Mouse (Mus musculus) liver, postnatal 0 days (tissue): ENCODE measurements around the gene 4933424G06Rik. TPM values are rescaled to one million over a fixed set of nuclear protein-coding genes. Genes with fewer than 3 reads are reported as not detected.
A peak's percentile ranks its signal among the peaks of the same experiment; 100 is the strongest.
"Not testable (repeated sequence)": the region's sequence is repeated elsewhere in the genome, so short reads cannot be mapped to it uniquely, and the experiment has no call there.

ENCODE experiments used
- ATAC-seq: fragments of 200-750 bp; cut with Nextera tagmentation; 2 replicates; pipeline ENCODE4 v1.8.0; 2017; ENCODE audit warnings: mild to moderate bottlenecking, moderate library complexity
- DNase-seq: peaks from one replicate; pipeline ENCODE4 v3.0.0-alpha.2; 2016
- H3K27ac ChIP-seq: fragments of 300-500 bp; sonication (generic); 2 replicates; pipeline ENCODE4 v1.5.1; 2014; ENCODE audit warnings: antibody characterized with exemption, moderate library complexity, mild to moderate bottlenecking, low read depth
- H3K27me3 ChIP-seq: fragments of 300-500 bp; sonication (generic); 2 replicates; pipeline ENCODE4 v1.6.1; 2014; ENCODE audit warnings: low read length, control low read depth, mixed read lengths; ENCODE audit not compliant: insufficient read depth
- H3K36me3 ChIP-seq: fragments of 300-500 bp; sonication (generic); replicated peaks from 2 replicates; pipeline ENCODE4 v1.6.1; 2014; ENCODE audit warnings: mild to moderate bottlenecking, control low read depth, low read length, moderate library complexity, mixed read lengths; ENCODE audit not compliant: insufficient read depth
- H3K4me1 ChIP-seq: fragments of 300-500 bp; sonication (generic); 2 replicates; pipeline ENCODE4 v1.6.1; 2014; ENCODE audit warnings: antibody characterized with exemption, mild to moderate bottlenecking, control low read depth; ENCODE audit not compliant: insufficient read depth
- H3K4me2 ChIP-seq: fragments of 300-500 bp; sonication (generic); 2 replicates; pipeline ENCODE4 v1.6.1; 2014; ENCODE audit warnings: low read depth, mild to moderate bottlenecking, low read length, moderate library complexity, mixed read lengths
- H3K4me3 ChIP-seq: fragments of 300-500 bp; sonication (generic); 2 replicates; pipeline ENCODE4 v1.5.1; 2014; ENCODE audit warnings: low read depth, low read length
- H3K9ac ChIP-seq: fragments of 300-500 bp; sonication (generic); replicated peaks from 2 replicates; pipeline ENCODE4 v1.6.1; 2014; ENCODE audit warnings: mild to moderate bottlenecking, moderate library complexity
- H3K9me3 ChIP-seq: fragments of 300-500 bp; sonication (generic); 2 replicates; pipeline ENCODE4 v1.6.1; 2016; ENCODE audit warnings: mild to moderate bottlenecking, control low read depth, low read length, mixed read lengths
- CTCF ChIP-seq: sonication (generic); IDR thresholded peaks from 2 replicates; pipeline ENCODE4 v1.5.1; 2016; ENCODE audit warnings: antibody characterized with exemption, low read depth
- EP300 ChIP-seq: IDR thresholded peaks from 2 replicates; pipeline ENCODE4 v1.6.1; 2016; ENCODE audit warnings: antibody characterized with exemption, low read depth, mild to moderate bottlenecking
- WGBS: fragments of 180-500 bp; shearing (Covaris S2); extraction: QIAGEN DNeasy Blood & Tissue Kit; methylation state at CpG from one replicate; pipeline ENCODE4 v1.1.7; 2014; ENCODE audit not compliant: insufficient replicate concordance; 5-methylcytosine and 5-hydroxymethylcytosine counted together
- polyA plus RNA-seq: library from polyadenylated mRNA; unstranded; fragments of >200 nt; fragmentation: Nextera tagmentation; extraction: Ambion mirVana; gene quantifications from 2 replicates; pipeline ENCODE4 v1.2.1, GENCODE M21; 2015

The 4933424G06Rik gene
- polyA plus RNA-seq: not detected in 2 replicates

- no peaks in the 10 kb centered on the region for H3K27me3 ChIP-seq
- no peaks in the 10 kb centered on the region for H3K9me3 ChIP-seq
- DNase-seq (peak; percentile 98), ATAC-seq (peak; percentile 99)
- TF ChIP-seq EP300 (no peak), CTCF (0 out of 2 replicates have a peak, but pooled peaks have one; percentile 1)
- 2% methylated on average over 26 of the region's 29 CpGs for WGBS
- peaks cover 20% of the 10 kb centered on the region for H3K36me3 ChIP-seq
- H3K27ac ChIP-seq: peak within 1 kb of the TSS; percentile 86
- H3K4me2 ChIP-seq: peak within 1 kb of the TSS; percentile 94
- H3K4me3 ChIP-seq: peak within 1 kb of the TSS; percentile 92
- peak within 1 kb of the TSS; percentile 90 for H3K9ac ChIP-seq
- H3K4me1 ChIP-seq: peaks cover 13% of the 10 kb centered on the region
These were observed at the start of gene 4933424G06Rik for GRCm38 (mm10) chr1:36709854-36710280. 4933424G06Rik (plus strand) TSS chr1:36710149.

GRCm38 (mm10) chr1:36664457-36664856 is 45.5 kb upstream of the 4933424G06Rik start:
- H3K9ac ChIP-seq: no peak overlapping the region
- no peak overlapping the region for H3K4me2 ChIP-seq
- no peaks in the 10 kb centered on the region for H3K9me3 ChIP-seq
- H3K36me3 ChIP-seq: no peaks in the 10 kb centered on the region
- H3K4me1 ChIP-seq: no peaks in the 10 kb centered on the region
- H3K27me3 ChIP-seq: no peaks in the 10 kb centered on the region
- 46% methylated on average over 4 of the region's 4 CpGs for WGBS
- no peak for DNase-seq
- no peak overlapping the region for H3K4me3 ChIP-seq
- no peak for ATAC-seq
- TF ChIP-seq CTCF: peak; percentile 58
- no peak for TF ChIP-seq EP300
- no peak overlapping the region for H3K27ac ChIP-seq

GRCm38 (mm10) chr1:36665165-36665723 is 44.7 kb upstream of the 4933424G06Rik start:
- ATAC-seq: no peak
- WGBS: 79% methylated on average over 11 of the region's 11 CpGs
- Histone ChIP-seq H3K4me2 (no peak overlapping the region), H3K9me3 (no peaks in the 10 kb centered on the region), H3K36me3 (no peaks in the 10 kb centered on the region), H3K4me3 (no peak overlapping the region), H3K9ac (no peak overlapping the region), H3K27me3 (no peaks in the 10 kb centered on the region), H3K4me1 (no peaks in the 10 kb centered on the region), H3K27ac (no peak overlapping the region)
- DNase-seq: no peak
- TF ChIP-seq EP300 (no peak), CTCF (no peak)

GRCm38 (mm10) chr1:36665934-36666333 is 44.0 kb upstream of the 4933424G06Rik start:
- H3K27me3 ChIP-seq: no peaks in the 10 kb centered on the region
- H3K4me3 ChIP-seq: no peak overlapping the region
- no peak overlapping the region for H3K4me2 ChIP-seq
- H3K4me1 ChIP-seq: no peaks in the 10 kb centered on the region
- no peaks in the 10 kb centered on the region for H3K9me3 ChIP-seq
- no peaks in the 10 kb centered on the region for H3K36me3 ChIP-seq
- DNase-seq: no peak
- ATAC-seq: no peak
- H3K9ac ChIP-seq: no peak overlapping the region
- no peak overlapping the region for H3K27ac ChIP-seq
- WGBS: 67% methylated on average over 4 of the region's 4 CpGs
- no peak for TF ChIP-seq CTCF
- no peak for TF ChIP-seq EP300

- ATAC-seq, H3K36me3 ChIP-seq, H3K9ac ChIP-seq, H3K9me3 ChIP-seq, H3K4me2 ChIP-seq, H3K27me3 ChIP-seq, H3K4me1 ChIP-seq, DNase-seq, H3K27ac ChIP-seq, H3K4me3 ChIP-seq: not testable (repeated sequence)
- WGBS: 63% methylated on average over 3 of the region's 4 CpGs
These were observed 41.9 kb upstream of the 4933424G06Rik start for GRCm38 (mm10) chr1:36668007-36668406.

GRCm38 (mm10) chr1:36670256-36670655 is 39.7 kb upstream of the 4933424G06Rik start:
- DNase-seq (no peak), ATAC-seq (peak; percentile 36; the same call in 1 of the 2 replicates)
- H3K4me1 ChIP-seq: no peaks in the 10 kb centered on the region
- WGBS: 42% methylated on average over 4 of the region's 4 CpGs
- no peak overlapping the region for H3K9ac ChIP-seq
- no peaks in the 10 kb centered on the region for H3K27me3 ChIP-seq
- no peak overlapping the region for H3K27ac ChIP-seq
- no peaks in the 10 kb centered on the region for H3K9me3 ChIP-seq
- no peak overlapping the region for H3K4me2 ChIP-seq
- H3K36me3 ChIP-seq: no peaks in the 10 kb centered on the region
- TF ChIP-seq CTCF: no peak
- no peak for TF ChIP-seq EP300
- no peak overlapping the region for H3K4me3 ChIP-seq

GRCm38 (mm10) chr1:36671260-36671659 is 38.7 kb upstream of the 4933424G06Rik start:
- H3K4me2 ChIP-seq: no peak overlapping the region
- no peak overlapping the region for H3K4me3 ChIP-seq
- H3K4me1 ChIP-seq: no peaks in the 10 kb centered on the region
- H3K9ac ChIP-seq: no peak overlapping the region
- WGBS: 69% methylated on average over 10 of the region's 10 CpGs
- no peaks in the 10 kb centered on the region for H3K27me3 ChIP-seq
- ATAC-seq: no peak
- no peak for DNase-seq
- H3K27ac ChIP-seq: no peak overlapping the region
- no peak for TF ChIP-seq CTCF
- no peak for TF ChIP-seq EP300
- H3K9me3 ChIP-seq: no peaks in the 10 kb centered on the region
- no peaks in the 10 kb centered on the region for H3K36me3 ChIP-seq
